Mouse (Mus musculus): ENCODE measurements around the gene Fitm1. TPM values are rescaled to one million over a fixed set of nuclear protein-coding genes. Genes with fewer than 3 reads are reported as not detected.
A peak's percentile ranks its signal among the peaks of the same experiment; 100 is the strongest.

The Fitm1 gene
- polyA plus RNA-seq, 1 experiment from 2014 or later: 1.4 TPM

DNA sequence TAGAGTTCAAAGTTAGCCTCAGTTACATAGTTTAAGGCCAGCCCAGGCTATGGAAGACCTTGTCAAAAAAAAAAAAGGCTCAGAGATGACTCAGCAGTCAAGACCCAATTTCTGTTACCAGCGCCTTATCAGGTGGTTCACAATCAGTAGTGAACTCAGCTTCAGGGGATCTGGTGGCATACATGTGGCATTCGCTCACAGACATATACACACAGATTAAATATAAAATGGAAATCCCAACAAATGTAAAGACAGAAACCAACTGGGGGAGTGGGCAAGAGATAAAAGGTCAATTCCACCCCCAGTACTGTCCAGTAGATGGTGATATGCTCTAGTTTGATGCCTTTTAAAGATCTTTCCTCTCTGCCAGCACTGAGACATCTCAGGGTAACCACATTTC, 10.7 kb downstream of the Fitm1 start:
- Histone ChIP-seq H3K9ac (no peak overlapping the region), H3K4me3 (no peak overlapping the region), H3K4me1 (peaks cover 17% of the 10 kb centered on the region), H3K4me2 (replicated peaks) (no peak overlapping the region), H3K27ac (no peak overlapping the region), H3K9me3 (replicated peaks) (no peaks in the 10 kb centered on the region), H3K27me3 (peaks cover 3% of the 10 kb centered on the region), H3K36me3 (peaks cover 21% of the 10 kb centered on the region)
- no peak for ATAC-seq (ENCODE audit: low FRiP score)
- 93% methylated on average over 2 of the region's 2 CpGs for WGBS

DNA sequence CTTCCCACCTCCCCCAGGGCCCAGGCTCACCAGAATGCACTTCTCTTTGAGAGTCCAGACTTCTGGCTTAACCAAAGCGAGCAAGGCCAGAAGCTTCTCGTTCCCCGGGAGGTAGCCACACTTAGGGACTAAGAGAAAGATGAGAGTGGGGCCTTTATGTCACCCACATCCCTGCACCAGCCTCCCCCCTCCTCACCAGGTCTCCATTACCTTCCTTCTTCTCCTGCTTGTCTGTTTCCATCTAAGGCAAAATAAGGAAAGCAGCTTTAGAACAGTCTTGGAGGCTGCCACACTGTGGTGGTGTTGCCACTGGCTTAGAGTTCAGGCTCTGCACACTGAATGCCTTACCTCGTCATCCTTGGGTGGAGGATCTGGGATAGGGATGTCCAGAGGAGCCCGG, 13.9 kb downstream of the Fitm1 start:
- no peak for ATAC-seq (ENCODE audit: low FRiP score)
- H3K4me2 ChIP-seq (replicated peaks): no peak overlapping the region
- no peak overlapping the region for H3K27ac ChIP-seq
- no peak overlapping the region for H3K4me3 ChIP-seq
- H3K9me3 ChIP-seq (replicated peaks): no peaks in the 10 kb centered on the region
- no peak overlapping the region for H3K9ac ChIP-seq
- WGBS: 91% methylated on average over 5 of the region's 5 CpGs
- peaks cover 15% of the 10 kb centered on the region for H3K36me3 ChIP-seq
- peaks cover 35% of the 10 kb centered on the region for H3K4me1 ChIP-seq
- peaks cover 3% of the 10 kb centered on the region for H3K27me3 ChIP-seq

- Histone ChIP-seq H3K36me3 (peaks cover 21% of the 10 kb centered on the region), H3K27ac (no peak overlapping the region), H3K4me2 (replicated peaks) (peak overlapping the region; percentile 98), H3K4me1 (peaks cover 29% of the 10 kb centered on the region), H3K9ac (peak overlapping the region; percentile 92), H3K9me3 (replicated peaks) (no peaks in the 10 kb centered on the region), H3K4me3 (peak overlapping the region; percentile 91), H3K27me3 (no peaks in the 10 kb centered on the region)
- ATAC-seq (ENCODE audit: low FRiP score): no peak
- WGBS: 90% methylated on average over 11 of the region's 11 CpGs
These were observed 14.5 kb downstream of the Fitm1 start for GRCm38 (mm10) chr14:55589771-55590448.

- peak within 1 kb of the TSS; percentile 95 for H3K27ac ChIP-seq
- peaks cover 31% of the 10 kb centered on the region for H3K36me3 ChIP-seq
- peak; percentile 97 for ATAC-seq (ENCODE audit: low FRiP score)
- H3K9ac ChIP-seq: peak within 1 kb of the TSS; percentile 92
- peaks cover 27% of the 10 kb centered on the region for H3K4me1 ChIP-seq
- peak within 1 kb of the TSS; percentile 98 for H3K4me2 ChIP-seq (replicated peaks)
- under 1% methylated on average over 22 of the region's 22 CpGs for WGBS
- no peaks in the 10 kb centered on the region for H3K9me3 ChIP-seq (replicated peaks)
- H3K4me3 ChIP-seq: peak within 1 kb of the TSS; percentile 91
- H3K27me3 ChIP-seq: no peaks in the 10 kb centered on the region
These were observed 15.4 kb downstream of the Fitm1 start, which contains the start of gene Psme2 for GRCm38 (mm10) chr14:55590748-55591330. Gene Psme2 (minus strand): TSS chr14:55591113.

DNA sequence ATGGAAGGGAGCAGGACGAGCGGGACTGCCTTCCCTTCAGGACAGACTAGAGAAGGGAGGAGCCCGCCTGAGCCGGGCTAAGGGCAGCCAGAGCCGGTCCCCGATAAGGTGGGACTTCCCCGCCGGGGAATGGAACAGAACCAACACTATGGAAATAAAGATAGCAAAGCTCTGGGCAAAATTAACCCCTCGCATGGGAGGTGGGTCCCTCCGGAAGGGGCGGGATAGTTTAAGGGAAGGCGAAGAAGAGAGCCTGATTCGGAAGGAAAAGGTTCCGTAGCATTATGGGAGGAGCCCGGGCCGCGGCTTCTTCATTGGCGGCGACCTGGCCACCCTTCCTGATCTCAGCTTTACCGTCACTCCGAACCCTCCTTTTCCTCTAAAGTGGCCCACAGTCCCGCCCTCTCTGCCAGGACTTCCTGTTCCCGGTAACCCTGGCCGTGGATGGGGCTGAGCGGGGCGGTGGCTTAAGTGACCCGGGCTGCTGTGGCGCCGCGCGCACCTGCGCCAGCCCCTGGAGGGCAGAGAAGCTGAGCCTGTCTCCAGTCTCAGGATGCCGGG, 16.0 kb downstream of the Fitm1 start, which contains the start of gene Rnf31:
Gene Rnf31 (plus strand): TSS at position 378 of the 561 bp plus-strand sequence.
- peak within 1 kb of the TSS; percentile 91 for H3K4me3 ChIP-seq
- peaks cover 36% of the 10 kb centered on the region for H3K36me3 ChIP-seq
- no peaks in the 10 kb centered on the region for H3K9me3 ChIP-seq (replicated peaks)
- H3K27ac ChIP-seq: peak within 1 kb of the TSS; percentile 95
- H3K27me3 ChIP-seq: no peaks in the 10 kb centered on the region
- H3K4me1 ChIP-seq: peaks cover 27% of the 10 kb centered on the region
- H3K4me2 ChIP-seq (replicated peaks): peak within 1 kb of the TSS; percentile 98
- ATAC-seq (ENCODE audit: low FRiP score): peak; percentile 92
- under 1% methylated on average over 33 of the region's 33 CpGs for WGBS
- H3K9ac ChIP-seq: peak within 1 kb of the TSS; percentile 92

GRCm38 (mm10) chr14:55592226-55592625, 16.8 kb downstream of the Fitm1 start:
- ATAC-seq (ENCODE audit: low FRiP score): no peak
- Histone ChIP-seq H3K4me3 (peak overlapping the region; percentile 91), H3K4me1 (peaks cover 27% of the 10 kb centered on the region), H3K4me2 (replicated peaks) (peak overlapping the region; percentile 98), H3K27me3 (no peaks in the 10 kb centered on the region), H3K36me3 (peaks cover 40% of the 10 kb centered on the region), H3K27ac (peak overlapping the region; percentile 95; the same call in 1 of the 2 replicates), H3K9me3 (replicated peaks) (no peaks in the 10 kb centered on the region), H3K9ac (peak overlapping the region; percentile 92)
- 5% methylated on average over 16 of the region's 16 CpGs for WGBS

- H3K4me1 ChIP-seq: peaks cover 19% of the 10 kb centered on the region
- no peaks in the 10 kb centered on the region for H3K27me3 ChIP-seq
- H3K27ac ChIP-seq: no peak overlapping the region
- H3K9me3 ChIP-seq (replicated peaks): no peaks in the 10 kb centered on the region
- no peak for ATAC-seq (ENCODE audit: low FRiP score)
- H3K9ac ChIP-seq: no peak overlapping the region
- no peak overlapping the region for H3K4me3 ChIP-seq
- no peak overlapping the region for H3K4me2 ChIP-seq (replicated peaks)
- WGBS: 77% methylated on average over 13 of the region's 13 CpGs
- H3K36me3 ChIP-seq: peaks cover 65% of the 10 kb centered on the region
These were observed 20.7 kb downstream of the Fitm1 start for GRCm38 (mm10) chr14:55596036-55596690.

DNA sequence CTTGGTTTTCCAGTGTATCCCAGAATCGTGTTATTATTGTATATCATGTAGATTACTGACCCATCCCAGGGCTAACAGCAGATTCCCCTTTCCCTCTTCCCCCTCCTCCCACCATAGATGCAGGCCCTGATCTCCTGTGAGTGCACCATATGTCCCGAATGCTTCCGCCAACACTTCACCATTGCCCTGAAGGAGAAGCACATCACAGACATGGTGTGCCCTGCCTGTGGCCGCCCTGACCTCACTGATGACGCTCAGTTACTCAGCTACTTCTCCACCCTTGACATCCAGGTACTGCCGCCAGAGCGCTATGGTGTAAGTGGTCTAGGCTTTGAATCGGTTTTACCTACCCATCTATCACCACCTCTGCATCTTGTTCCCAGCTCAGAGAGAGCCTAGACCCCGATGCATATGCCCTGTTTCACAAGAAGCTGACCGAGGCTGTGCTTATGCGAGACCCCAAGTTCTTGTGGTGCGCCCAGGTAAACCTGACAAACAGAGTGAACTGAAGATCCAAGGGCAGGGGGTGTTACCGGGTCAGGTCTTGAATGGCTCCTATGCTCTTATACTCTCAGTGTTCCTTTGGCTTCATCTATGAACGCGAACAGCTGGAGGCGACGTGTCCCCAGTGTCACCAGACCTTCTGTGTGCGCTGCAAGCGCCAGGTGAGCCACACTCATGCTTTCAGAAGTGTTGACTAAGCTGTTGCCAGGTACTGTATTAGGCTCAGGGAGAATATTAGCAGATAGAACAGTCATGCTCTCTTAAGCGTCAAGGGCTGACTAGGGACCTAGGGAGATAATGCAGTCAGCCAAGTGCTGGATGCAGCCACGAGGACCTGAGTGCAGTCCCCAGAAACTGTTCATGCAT, 23.3 kb downstream of the Fitm1 start:
- WGBS: 94% methylated on average over 21 of the region's 21 CpGs
- peaks cover 89% of the 10 kb centered on the region for H3K36me3 ChIP-seq
- H3K9me3 ChIP-seq (replicated peaks): no peaks in the 10 kb centered on the region
- no peak overlapping the region for H3K27ac ChIP-seq
- H3K4me1 ChIP-seq: peaks cover 5% of the 10 kb centered on the region
- H3K27me3 ChIP-seq: no peaks in the 10 kb centered on the region
- no peak for ATAC-seq (ENCODE audit: low FRiP score)
- H3K4me2 ChIP-seq (replicated peaks): no peak overlapping the region
- H3K9ac ChIP-seq: no peak overlapping the region
- H3K4me3 ChIP-seq: no peak overlapping the region

DNA sequence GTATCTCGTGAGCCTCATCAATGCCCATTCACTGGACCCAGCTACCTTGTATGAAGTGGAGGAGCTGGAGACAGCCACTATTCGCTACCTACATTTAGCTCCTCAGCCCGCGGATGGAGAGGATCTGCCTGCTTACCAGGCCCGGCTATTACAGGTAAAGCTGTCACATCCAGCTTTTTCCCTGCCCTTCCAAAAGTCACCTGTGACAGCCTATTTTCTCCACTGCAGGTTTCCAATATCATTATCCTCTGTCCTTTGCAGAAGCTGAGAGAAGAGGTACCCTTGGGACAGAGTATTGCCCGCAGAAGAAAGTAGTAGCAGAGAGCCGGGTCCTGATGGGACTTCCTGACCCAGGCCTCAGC, 27.8 kb downstream of the Fitm1 start, which contains the start of gene Irf9:
Gene Irf9 (plus strand): TSS at position 301 of the 362 bp plus-strand sequence.
- peaks cover 7% of the 10 kb centered on the region for H3K4me1 ChIP-seq
- peak within 1 kb of the TSS; percentile 44 for H3K4me2 ChIP-seq (replicated peaks)
- H3K4me3 ChIP-seq: peak within 1 kb of the TSS; percentile 22; the same call in 1 of the 2 replicates
- H3K9ac ChIP-seq: peak within 1 kb of the TSS; percentile 4; the same call in 1 of the 2 replicates
- peaks cover 88% of the 10 kb centered on the region for H3K36me3 ChIP-seq
- H3K9me3 ChIP-seq (replicated peaks): no peaks in the 10 kb centered on the region
- no peaks in the 10 kb centered on the region for H3K27me3 ChIP-seq
- no peak for ATAC-seq (ENCODE audit: low FRiP score)
- H3K27ac ChIP-seq: peak within 1 kb of the TSS; percentile 35; the same call in 1 of the 2 replicates
- 90% methylated on average over 7 of the region's 7 CpGs for WGBS

DNA sequence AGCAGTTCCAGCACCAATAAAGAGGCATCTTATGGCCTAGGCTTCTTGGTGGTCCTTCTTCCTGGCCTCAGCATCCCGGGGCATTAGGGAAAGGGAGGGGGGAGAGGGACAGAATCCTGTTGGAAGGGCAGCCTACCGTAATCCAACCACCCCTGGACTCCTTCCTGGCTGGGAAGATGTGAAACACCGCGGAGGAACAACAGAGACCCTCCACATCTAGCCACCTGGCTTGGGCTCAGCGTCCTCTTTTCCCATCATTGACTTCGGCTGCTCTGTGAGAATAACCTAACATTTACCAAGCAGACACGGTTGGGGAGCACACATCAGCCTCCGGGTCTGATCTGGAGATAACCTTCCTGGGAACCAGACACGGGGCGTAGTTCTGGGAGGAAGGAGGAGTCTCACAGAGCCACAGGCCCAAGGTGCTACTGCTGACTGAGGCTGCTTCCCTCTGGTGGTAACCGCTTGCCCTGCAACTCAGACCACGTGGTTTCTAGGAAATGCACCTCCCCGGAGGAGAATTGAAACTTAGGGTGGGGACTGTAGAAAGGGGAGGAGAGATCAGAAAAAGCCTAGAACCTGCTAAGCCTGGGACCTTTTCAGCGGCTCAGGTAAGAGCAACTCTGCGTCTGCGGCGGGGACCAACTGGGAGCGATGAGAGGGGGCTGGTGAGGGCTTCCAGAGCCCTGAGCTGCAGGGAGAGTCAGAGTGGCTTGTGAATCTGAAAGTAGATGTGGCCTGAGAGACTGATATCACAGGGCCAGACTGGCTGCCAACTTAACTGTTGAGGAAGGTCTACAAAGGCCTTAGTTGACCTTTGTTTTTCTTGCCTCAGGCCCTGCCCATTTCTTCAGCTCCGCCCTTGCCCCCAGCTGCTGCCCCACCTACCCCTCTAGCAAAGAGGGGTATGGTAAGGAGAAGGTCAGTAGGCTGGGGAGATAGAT, 28.5 kb downstream of the Fitm1 start:
- Histone ChIP-seq H3K4me3 (peak overlapping the region; percentile 22; the same call in 1 of the 2 replicates), H3K27ac (peak overlapping the region; percentile 35; the same call in 1 of the 2 replicates), H3K4me2 (replicated peaks) (peak overlapping the region; percentile 44), H3K4me1 (peaks cover 7% of the 10 kb centered on the region), H3K27me3 (no peaks in the 10 kb centered on the region), H3K9ac (peak overlapping the region; percentile 4; the same call in 1 of the 2 replicates), H3K36me3 (peaks cover 88% of the 10 kb centered on the region), H3K9me3 (replicated peaks) (no peaks in the 10 kb centered on the region)
- ATAC-seq (ENCODE audit: low FRiP score): peak; percentile 81
- WGBS: 24% methylated on average over 19 of the region's 19 CpGs

All from hindbrain, embryonic 12.5 days (tissue).